Mouse (Mus musculus): ENCODE data around the gene Stk10.

Gene Stk10

GRCm38 (mm10) chr11:32516916-32517712 lies 16.0 kb upstream of the Stk10 start:
- CTCF ChIA-PET, result interaction anchor here in 2 of 4 experiments (0.9 to 1.1 kb wide), 2 partner anchors 75 to 335 kb away, joined by 3 read pairs; no protein-coding TSS in a partner anchor
- POLR2A ChIA-PET, result interaction anchor here in 3 of 4 experiments (0.5 to 1.8 kb wide), 5 partner anchors 16 to 158 kb away, joined by 3 to 4 read pairs (median 3); partner anchors contain the start of gene Stk10 (in 1 of the 3)

GRCm38 (mm10) chr11:32518770-32519169 lies 14.3 kb upstream of the Stk10 start:
- POLR2A ChIA-PET, result interaction anchor here in 1 of 4 experiments (0.7 to 1.5 kb wide), 2 partner anchors 13 to 105 kb away, joined by 3 to 4 read pairs; partner anchors contain the start of gene Efcab9
- CTCF ChIA-PET, result no interaction called here

DNA sequence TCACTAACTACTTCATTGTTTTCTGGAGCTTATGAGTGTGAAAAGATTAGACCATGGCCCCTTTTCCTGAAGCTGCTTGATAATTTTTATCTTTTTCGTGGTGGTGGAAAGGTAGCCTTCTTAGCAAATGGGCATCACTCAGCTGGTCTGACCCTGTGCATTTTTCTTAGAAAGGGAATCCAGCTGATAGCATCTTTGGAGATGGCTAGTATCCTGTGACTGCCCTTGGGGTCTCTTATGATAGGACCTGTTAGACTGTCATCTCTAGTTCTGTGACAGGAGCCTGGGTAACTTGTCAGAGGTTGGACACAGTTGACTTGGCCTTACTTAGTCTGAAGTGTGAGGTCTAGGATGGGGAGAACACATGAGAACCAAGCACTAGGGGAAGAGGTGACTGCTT lies 13.8 kb upstream of the Stk10 start:
- POLR2A ChIA-PET, result interaction anchor here in 1 of 4 experiments (1.5 kb wide), 1 partner anchor 12 kb away, joined by 4 read pairs; the partner anchor contains the start of gene Efcab9

GRCm38 (mm10) chr11:32521246-32521645 lies 11.9 kb upstream of the Stk10 start:
- CTCF ChIA-PET, result interaction anchor here in 1 of 4 experiments (0.7 kb wide), 1 partner anchor 180 kb away, joined by 3 read pairs; no protein-coding TSS in a partner anchor

More for the DNA sequence above, 13.8 kb upstream of the Stk10 start:
- CTCF ChIA-PET, result no interaction called here

DNA sequence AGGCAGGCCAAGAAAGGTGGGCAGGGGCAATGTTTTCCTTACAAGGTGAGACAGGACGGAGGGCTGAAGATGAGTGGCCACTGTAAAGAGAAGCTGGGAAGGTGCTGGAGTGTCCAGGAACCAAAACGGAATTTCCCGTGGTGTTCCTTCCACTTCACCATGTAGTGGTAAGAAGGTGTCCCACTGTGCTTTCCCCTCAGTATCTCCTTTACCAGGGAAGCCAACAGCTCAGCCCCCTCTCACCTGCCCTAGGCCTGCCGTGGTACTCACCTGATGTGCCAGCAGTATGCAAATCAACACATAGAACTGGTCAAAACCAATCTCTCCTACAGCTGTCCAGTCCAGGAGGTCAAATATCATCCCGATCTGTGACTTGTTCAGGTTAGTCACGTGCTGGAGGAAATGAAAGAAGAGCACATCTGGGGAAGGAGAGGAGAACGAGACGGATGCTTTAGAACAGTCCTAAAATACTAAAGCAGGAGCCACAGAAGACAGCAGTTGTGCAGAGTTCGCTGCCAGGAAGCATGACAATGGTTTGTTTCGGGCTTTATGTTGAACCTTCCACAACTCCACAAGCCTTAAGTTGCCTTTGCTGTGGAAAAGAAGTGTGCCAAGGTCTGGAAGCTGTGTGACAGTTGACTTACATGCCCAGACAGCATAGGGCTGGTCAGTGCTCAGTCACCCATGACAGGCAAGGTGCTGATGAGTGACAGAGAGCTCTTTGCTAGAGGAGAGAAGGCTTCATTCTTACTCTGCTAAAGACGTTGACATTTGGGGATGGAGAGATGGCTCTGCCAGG lies 8.8 kb upstream of the Stk10 start:
- ChIA-PET CTCF (no interaction called here), POLR2A (interaction anchor here in 3 of 4 experiments (0.6 to 2.5 kb wide), 6 partner anchors 8 to 56 kb away, joined by 3 to 8 read pairs (median 4); partner anchors contain the start of gene Stk10 (in 1 of the 3))

More at GRCm38 (mm10) chr11:32521246-32521645, 11.9 kb upstream of the Stk10 start:
- POLR2A ChIA-PET, result interaction anchor here in 2 of 4 experiments (1.1 to 1.9 kb wide), 4 partner anchors 8 to 22 kb away, joined by 3 to 6 read pairs (median 4); partner anchors contain the start of gene Stk10 (in 2 of the 2)

- ChIA-PET POLR2A (interaction anchor here in 2 of 4 experiments (0.6 to 1.1 kb wide), 2 partner anchors 10 to 73 kb away, joined by 3 to 4 read pairs; no protein-coding TSS in a partner anchor), CTCF (no interaction called here)
Observed at GRCm38 (mm10) chr11:32527006-32527405, 6.1 kb upstream of the Stk10 start.

GRCm38 (mm10) chr11:32530151-32530550 lies 3.0 kb upstream of the Stk10 start:
- CTCF ChIA-PET, result no interaction called here
- POLR2A ChIA-PET, result no interaction called here

GRCm38 (mm10) chr11:32531871-32532764 lies 987 bp upstream of the Stk10 start, which contains the start of gene Efcab9:
Gene Efcab9, minus strand, starts transcription at chr11:32532081.
- CTCF ChIA-PET, result interaction anchor here in 3 of 4 experiments (0.5 to 1.2 kb wide), 6 partner anchors 33 to 328 kb away, joined by 3 to 4 read pairs (median 3); partner anchors contain the start of gene Snrnp25 (in 1 of the 3)
- POLR2A ChIA-PET, result interaction anchor here in 3 of 4 experiments (0.6 to 2.6 kb wide), 35 partner anchors 8 to 550 kb away, joined by 3 to 22 read pairs (median 5); partner anchors contain the start of genes Fbxw11 (in 3 of the 3), Nprl3 (in 1 of the 3) and Rhbdf1 (in 1 of the 3)

DNA sequence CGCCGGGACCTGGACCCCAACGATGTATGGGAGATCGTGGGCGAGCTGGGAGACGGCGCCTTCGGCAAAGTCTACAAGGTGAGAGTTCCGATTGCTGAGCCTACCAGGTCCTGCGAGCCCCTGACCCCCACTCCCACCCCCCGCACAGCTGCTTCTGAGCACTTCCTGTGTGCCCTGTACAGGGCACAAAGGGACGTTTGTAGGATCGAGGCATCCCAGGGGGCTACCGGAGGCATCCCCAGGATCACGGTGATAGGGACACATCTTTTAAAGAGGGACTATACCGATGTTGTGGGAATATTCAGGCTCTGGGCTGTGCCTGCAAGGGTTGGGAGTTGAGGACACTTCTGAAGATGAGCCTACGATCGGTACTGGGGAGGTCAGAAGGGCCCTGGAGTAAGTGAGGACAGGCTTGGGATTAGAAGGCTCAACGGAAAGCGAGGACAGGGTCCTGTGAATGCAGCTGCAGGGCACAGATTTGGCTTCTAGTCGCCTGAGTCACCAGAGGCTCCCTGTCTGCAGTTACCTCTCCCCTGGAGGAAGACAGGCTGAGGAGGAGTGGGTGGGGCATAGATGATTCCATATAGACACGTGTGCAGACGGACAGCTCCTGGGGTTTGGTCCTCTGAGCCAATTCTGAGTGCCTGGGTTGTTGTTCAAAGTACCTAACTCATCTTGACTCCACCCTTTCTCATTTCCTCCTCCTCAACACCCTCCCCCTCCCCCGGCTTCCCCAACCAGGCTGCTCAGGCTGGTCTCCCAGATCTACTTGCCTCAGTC lies 567 bp downstream of the Stk10 start:
- POLR2A ChIA-PET, result interaction anchor here (0.6 to 2.6 kb wide), 48 partner anchors 9 to 552 kb away, joined by 3 to 22 read pairs (median 4); partner anchors contain the start of genes Fbxw11 (in 3 of the 4), Nprl3 (in 1 of the 4) and Rhbdf1 (in 1 of the 4)

GRCm38 (mm10) chr11:32534453-32535075 lies 1.5 kb downstream of the Stk10 start:
- CTCF ChIA-PET, result interaction anchor here in 2 of 4 experiments (0.7 to 1.6 kb wide), 3 partner anchors 9 to 213 kb away, joined by 3 to 5 read pairs (median 3); no protein-coding TSS in a partner anchor
- POLR2A ChIA-PET, result interaction anchor here in 2 of 4 experiments (0.7 to 2.6 kb wide), 10 partner anchors 9 to 108 kb away, joined by 3 to 22 read pairs (median 4); partner anchors contain the start of gene Fbxw11 (in 1 of the 2)

More for the DNA sequence above, 567 bp downstream of the Stk10 start:
- CTCF ChIA-PET, result interaction anchor here in 3 of 4 experiments (0.6 to 1.6 kb wide), 8 partner anchors 9 to 213 kb away, joined by 3 to 5 read pairs (median 3); no protein-coding TSS in a partner anchor

DNA sequence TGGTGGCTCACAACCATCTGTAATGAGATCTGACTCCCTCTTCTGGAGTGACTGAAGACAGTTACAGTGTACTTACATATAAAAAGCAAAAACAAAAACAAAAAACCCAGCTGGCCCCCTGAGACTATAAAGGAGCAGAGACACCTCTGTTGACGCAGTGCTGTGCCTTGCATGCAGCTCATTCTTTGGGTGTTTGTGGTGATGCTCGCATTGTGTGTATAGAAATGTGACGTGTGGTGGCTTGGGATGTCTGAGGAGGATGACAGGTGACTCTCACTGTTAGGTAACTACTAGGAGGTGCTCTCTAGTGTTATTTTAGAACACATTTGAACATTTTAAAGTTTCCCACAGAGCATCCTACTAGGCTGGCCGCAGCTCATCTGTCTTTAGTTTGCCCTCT lies 2.5 kb downstream of the Stk10 start:
- ChIA-PET POLR2A (interaction anchor here in 2 of 4 experiments (0.9 to 1.7 kb wide), 3 partner anchors 9 to 36 kb away, joined by 3 to 6 read pairs (median 3); no protein-coding TSS in a partner anchor), CTCF (no interaction called here)

- CTCF ChIA-PET, result no interaction called here
- POLR2A ChIA-PET, result interaction anchor here in 3 of 4 experiments (0.6 to 1.7 kb wide), 8 partner anchors 10 to 643 kb away, joined by 3 to 9 read pairs (median 3); no protein-coding TSS in a partner anchor
Observed at GRCm38 (mm10) chr11:32536954-32537353, 3.8 kb downstream of the Stk10 start.

GRCm38 (mm10) chr11:32538435-32538834 lies 5.3 kb downstream of the Stk10 start:
- ChIA-PET CTCF (no interaction called here), POLR2A (interaction anchor here in 1 of 4 experiments (1.6 kb wide), 1 partner anchor 17 kb away, joined by 4 read pairs; no protein-coding TSS in a partner anchor)

DNA sequence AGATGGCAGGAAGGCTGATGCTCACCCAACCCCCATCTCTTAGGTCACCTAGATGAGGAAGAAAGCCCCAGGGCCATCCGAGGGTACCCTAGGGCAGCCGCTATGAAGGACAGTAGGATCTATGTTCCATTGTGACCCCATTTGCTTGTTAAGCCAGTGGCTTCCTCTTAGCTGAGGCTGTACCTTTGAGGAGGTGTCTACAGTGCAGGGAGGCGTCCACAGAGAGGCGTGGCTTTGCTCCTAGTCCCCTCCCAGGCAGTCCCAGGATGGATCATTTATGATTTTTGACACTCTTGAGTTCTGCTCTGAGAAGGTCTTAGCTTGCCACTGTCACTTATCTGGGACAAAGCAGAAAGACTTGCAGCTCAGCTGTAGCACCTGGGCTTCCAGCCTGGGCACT lies 5.7 kb downstream of the Stk10 start:
- CTCF ChIA-PET, result no interaction called here
- POLR2A ChIA-PET, result interaction anchor here in 1 of 4 experiments (1.0 to 1.6 kb wide), 2 partner anchors 11 to 17 kb away, joined by 3 to 4 read pairs; no protein-coding TSS in a partner anchor

- ChIA-PET POLR2A (interaction anchor here in 1 of 4 experiments (0.6 to 1.6 kb wide), 3 partner anchors 10 to 172 kb away, joined by 3 to 8 read pairs (median 4); no protein-coding TSS in a partner anchor), CTCF (no interaction called here)
Observed at GRCm38 (mm10) chr11:32539717-32540116, 6.6 kb downstream of the Stk10 start.

DNA sequence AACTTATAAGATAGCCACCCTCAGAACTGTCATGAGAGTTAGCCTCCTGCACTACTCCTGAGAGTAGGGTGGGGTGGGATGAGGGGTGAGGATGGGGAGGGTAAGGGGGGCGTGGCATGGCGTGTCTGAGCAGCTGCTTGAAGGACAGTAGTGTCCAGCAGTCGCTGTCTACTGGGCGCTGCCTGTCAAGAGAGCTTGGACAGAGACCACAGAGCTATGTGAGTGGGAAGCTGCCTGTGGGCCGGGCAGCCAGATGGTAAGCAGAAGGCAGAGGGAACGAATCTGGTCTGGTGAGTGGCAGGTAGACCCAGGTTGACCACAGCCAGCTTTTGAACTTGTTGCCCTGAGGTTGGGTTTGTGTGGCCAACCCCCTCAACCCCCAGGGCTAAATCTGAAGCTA lies 7.4 kb downstream of the Stk10 start:
- CTCF ChIA-PET, result interaction anchor here in 1 of 4 experiments (0.6 kb wide), 1 partner anchor 990 kb away, joined by 9 read pairs; no protein-coding TSS in a partner anchor
- POLR2A ChIA-PET, result interaction anchor here in 1 of 4 experiments (0.6 kb wide), 2 partner anchors 173 to 491 kb away, joined by 3 to 8 read pairs; no protein-coding TSS in a partner anchor

Data from embryonic stem cell, embryonic (primary cell).